Mouse (Mus musculus): ENCODE data around the gene Vcp.
A peak's percentile ranks its signal among the peaks of the same experiment; 100 is the strongest.

- TF ChIP-seq POLR2A (IDR thresholded peaks at IDR 0.05; ENCODE audit: low read depth, low read length) (no peak), CTCF (conservative IDR thresholded peaks at IDR 0.05; ENCODE audit: insufficient read depth, insufficient read length, low read depth, low read length) (peak; percentile 39; the same call in 1 of the 2 replicates)
Observed at GRCm38 (mm10) chr4:43005765-43006164, 5.5 kb upstream of the Vcp start.
